Mouse (Mus musculus) G1E-ER4 (cell line): Measurements from ENCODE around the gene Srsf11. TPM values are rescaled to one million over a fixed set of nuclear protein-coding genes. Genes with fewer than 3 reads are reported as not detected.

Source experiments
- GATA1 ChIP-seq: IDR thresholded peaks from one replicate; pipeline ENCODE4 v1.8.0; 2012; ENCODE audit warnings: low read length, inconsistent platforms
- polyA plus RNA-seq: library from polyadenylated mRNA; stranded (reverse); fragments of >175 nt; gene quantifications from 2 replicates; pipeline ENCODE4 v1.2.3, GENCODE M21; 2012

Gene Srsf11
- polyA plus RNA-seq: 114 and 122 TPM in 2 replicates

- no peak for TF ChIP-seq GATA1
Observed at GRCm38 (mm10) chr3:158036329-158036988, at the start of gene Srsf11, which contains the start of gene Lrrc40. Gene Srsf11 (minus strand): TSS chr3:158036639. Gene Lrrc40 (plus strand): TSS chr3:158036662.

DNA sequence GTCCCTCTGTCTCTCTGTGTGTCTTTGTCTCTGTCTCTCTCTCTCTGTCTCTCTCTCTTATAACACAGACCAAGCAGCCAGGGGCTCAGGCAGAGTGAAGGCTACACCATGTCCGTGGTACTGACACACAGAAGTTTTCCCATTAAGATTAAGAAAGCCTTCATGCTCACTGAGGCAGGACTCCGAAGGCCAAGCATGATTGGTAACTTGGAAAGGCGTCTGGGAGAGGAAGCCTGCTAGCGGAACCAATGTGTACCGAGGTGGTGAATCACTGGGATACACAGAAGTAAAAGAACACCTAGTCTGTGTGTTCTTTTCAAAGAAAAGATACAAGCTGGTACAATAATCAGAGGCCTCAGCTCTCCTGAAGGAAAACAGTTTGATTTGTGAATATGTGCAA is 41.4 kb upstream of the Srsf11 start:
- no peak for TF ChIP-seq GATA1

- no peak for TF ChIP-seq GATA1
Observed at GRCm38 (mm10) chr3:158077380-158077772, 40.9 kb upstream of the Srsf11 start.

DNA sequence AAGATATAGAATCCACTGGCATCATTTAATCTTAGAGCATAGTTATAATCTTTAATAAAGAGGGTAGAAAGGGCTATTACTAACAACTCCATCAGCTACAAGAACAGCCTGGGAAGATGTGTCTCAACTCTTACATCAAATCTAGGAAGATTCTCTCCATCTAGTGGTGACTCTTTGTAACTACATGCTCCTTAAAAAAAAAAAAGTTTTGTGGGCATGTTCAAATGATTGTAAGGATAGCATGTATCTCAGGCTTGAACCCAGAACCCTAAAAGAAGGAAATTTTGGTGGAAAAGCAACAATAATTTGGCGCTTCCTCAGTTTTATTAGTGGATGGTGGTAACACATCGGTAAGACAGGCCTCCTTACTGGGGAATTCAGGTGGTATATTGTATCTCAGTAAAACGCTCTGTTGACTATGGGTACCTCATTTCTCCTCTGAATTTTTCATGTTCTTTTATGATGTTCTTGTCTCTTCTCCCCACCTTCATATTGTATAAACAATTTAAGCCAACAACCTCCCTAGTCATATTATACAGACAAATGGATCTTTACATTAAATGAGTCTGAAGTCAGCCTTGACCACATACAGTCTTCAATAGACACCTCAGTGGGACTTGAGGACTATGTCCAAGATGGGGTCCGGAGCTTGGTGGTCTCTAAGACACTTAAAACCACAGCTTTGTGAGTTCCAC is 40.4 kb upstream of the Srsf11 start:
- no peak for TF ChIP-seq GATA1

DNA sequence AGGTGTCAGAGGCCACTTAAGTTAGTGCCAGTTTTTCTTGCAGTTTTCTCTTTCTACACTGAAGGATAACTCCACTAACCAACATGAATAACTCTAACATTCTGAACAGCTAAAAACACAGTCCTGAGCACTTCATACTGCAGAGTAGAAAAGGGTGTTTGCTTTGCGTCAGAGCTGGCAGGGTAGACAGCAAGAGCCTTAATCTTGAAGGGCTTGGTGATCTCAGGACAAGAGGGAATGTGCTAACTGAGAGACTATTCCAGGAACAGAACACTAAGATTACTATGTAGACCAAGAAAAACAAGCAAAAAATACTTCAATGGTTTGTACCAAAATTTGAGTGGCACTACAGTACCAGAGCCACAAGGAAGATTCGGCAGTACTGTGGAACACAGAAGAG is 38.6 kb upstream of the Srsf11 start:
- no peak for TF ChIP-seq GATA1

DNA sequence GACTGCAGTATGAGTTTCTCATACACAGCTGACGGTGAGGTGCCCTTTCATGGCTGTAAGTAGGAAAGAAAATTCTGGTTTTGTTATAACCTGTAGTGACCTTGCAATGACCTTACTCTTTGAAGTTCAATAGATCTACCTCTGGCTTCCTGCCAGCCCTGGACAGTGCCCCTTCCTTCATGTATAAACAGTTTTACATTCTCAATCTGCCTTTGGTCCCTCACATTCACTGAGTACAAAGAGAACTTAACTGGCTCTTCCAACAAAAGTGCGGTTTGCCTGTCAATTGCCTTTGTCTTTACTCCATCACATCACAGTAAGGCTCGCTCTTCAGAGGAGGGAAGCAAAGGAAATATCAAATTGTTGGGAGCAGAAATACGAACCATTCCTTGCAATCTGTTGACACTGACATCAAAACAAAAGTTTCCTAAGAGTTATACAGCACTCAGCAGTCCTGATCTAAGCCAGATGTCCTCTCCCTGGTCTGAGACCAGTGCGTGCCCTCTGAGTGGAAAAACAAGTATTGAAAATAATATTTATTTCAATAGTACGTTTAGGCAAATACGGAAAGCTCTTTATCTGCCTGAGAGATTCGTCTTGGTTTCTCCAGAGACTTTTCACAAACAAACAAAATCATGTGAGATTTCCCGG is 32.3 kb upstream of the Srsf11 start:
- no peak for TF ChIP-seq GATA1

GRCm38 (mm10) chr3:158067916-158068315 is 31.5 kb upstream of the Srsf11 start:
- no peak for TF ChIP-seq GATA1

DNA sequence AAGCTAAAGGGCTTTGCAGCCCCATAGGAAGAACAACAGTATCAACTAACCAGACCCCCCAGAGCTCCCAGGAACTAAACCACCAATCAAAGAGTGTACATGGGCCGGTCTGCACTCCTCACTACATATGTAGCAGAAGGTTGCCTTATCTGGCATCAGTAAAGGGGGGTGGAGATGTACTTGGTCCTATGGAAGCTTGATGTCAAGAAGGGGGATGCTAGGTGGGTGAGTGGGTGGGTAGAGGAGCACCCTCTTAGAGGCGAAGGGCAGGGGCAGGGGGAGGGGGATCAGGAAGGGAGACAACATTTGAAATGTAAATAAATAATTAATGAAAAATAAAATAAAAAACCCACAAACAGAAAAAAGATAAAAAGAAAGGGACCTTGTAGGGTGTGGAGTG is 28.8 kb upstream of the Srsf11 start:
- TF ChIP-seq GATA1: no peak

DNA sequence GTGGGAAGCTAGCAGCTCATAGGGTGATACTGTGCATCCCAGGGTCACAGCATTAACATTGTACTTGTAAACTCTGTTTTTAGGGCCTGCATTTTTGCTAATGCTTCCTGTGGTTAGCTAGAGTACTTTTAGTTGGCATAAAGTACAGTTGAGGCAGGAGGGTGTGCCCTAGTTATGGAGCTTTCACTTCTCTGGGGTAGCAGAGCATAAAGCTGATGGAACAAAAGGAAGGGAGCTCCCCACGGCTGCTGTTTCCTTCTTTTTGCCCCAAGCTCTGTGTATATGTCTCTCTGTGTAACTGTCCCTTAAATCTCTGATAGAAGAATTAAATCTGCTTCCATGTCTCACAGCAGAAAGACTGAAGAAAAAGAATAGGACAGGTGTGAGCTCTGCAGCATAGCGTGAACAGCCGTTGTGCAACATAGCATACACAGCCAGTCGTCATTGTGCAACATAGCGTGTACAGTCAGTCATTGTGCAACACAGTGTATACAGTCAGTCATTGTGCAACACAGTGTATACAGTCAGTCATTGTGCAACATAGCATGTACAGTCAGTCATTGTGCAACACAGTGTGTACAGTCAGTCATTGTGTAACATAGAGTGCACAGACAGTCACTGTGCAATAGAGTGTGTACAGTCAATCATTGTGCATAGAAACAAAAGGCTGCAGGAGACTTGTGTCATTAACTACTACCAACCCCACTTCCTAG is 25.5 kb upstream of the Srsf11 start:
- TF ChIP-seq GATA1: no peak

- no peak for TF ChIP-seq GATA1
Observed at GRCm38 (mm10) chr3:158060621-158061291, 24.3 kb upstream of the Srsf11 start.

GRCm38 (mm10) chr3:158049508-158049907 is 13.1 kb upstream of the Srsf11 start:
- TF ChIP-seq GATA1: no peak

DNA sequence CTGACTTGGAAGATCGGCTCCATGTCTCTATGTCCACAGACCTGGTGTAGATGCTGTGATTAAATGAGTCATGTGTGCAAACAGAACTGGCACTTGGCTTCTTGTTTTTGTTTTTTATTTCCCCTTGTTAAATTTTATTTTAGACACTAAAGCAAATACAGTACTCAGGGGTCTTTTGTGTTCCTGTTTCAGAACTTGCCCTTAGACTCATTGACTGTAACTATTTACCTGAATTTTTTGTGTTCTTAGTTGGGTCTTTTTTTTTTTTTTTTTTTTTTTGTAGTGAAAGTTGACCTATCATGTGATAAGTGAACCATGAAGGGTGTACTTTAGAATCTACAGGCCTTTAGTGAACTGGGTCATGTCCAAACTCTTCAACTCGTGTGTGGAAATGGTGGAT is 4.3 kb upstream of the Srsf11 start:
- TF ChIP-seq GATA1: no peak

DNA sequence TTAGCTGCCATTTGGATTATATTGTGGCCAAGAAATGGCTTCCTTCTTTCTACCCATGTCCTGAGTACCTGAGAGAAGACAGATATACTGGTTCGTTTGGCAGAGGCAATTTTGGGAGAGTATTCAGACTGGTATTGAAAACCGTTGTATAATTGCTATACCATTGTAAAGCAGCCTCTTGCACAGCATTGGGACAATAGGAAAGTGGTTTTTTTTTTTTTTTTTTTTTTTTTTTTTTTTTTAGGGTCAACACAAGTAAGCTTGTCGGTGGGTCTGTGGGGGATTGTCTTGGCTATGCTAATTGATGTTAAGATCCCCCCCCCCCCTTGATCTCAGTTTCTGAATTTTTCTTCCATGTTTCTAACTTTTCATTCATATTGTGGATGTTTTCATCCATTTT is 1.7 kb upstream of the Srsf11 start:
- no peak for TF ChIP-seq GATA1

DNA sequence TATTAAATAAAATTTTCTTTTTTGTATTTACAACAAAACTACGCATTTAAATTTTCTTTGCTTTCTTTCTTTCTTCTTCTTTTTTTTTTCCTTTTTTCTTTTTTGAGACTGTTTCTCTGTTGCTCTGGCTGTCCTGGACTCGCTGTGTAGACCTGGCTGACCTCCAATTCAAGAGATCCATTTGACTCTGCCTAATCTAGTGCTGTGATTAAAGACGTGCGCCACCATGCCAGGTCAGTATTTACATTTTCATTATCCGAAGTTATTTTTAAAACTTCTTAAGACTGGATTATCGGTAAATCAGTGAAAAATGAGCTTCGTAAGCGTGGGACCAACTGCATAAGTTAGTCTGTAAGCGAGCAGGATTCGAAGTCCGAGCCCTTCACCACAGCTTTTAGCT is 573 bp downstream of the Srsf11 start:
- TF ChIP-seq GATA1: no peak

GRCm38 (mm10) chr3:158032106-158032505 is 4.3 kb downstream of the Srsf11 start:
- TF ChIP-seq GATA1: no peak
